Mouse (Mus musculus): ENCODE measurements at regions not wholly inside any gene's neighbourhood (a gene's known extent, or its start where the extent isn't known, plus 50 kb on each side); places are given as distances from the start of the nearest gene placed in this dataset.

GRCm38 (mm10) chr1:166807163-166807945, 125.7 kb upstream of the Fmo9 start:
- no peak for DNase-seq (ENCODE audit: low read depth, low spot score)

- DNase-seq (ENCODE audit: low read depth, low spot score) = no peak
These were observed 129.9 kb upstream of the Fmo9 start for GRCm38 (mm10) chr1:166811341-166812071.

GRCm38 (mm10) chr1:166812072-166812461, 130.4 kb upstream of the Fmo9 start:
- no peak for DNase-seq (ENCODE audit: low read depth, low spot score)

- DNase-seq (ENCODE audit: low read depth, low spot score) = no peak
These were observed 131.3 kb upstream of the Fmo9 start for GRCm38 (mm10) chr1:166812920-166813439.

GRCm38 (mm10) chr1:166817927-166818326, 136.3 kb upstream of the Fmo9 start:
- DNase-seq (ENCODE audit: low read depth, low spot score) = no peak

GRCm38 (mm10) chr1:166818682-166819081, 137.0 kb upstream of the Fmo9 start:
- DNase-seq (ENCODE audit: low read depth, low spot score) = no peak

- DNase-seq (ENCODE audit: low read depth, low spot score) = no peak
These were observed 137.8 kb upstream of the Fmo9 start for GRCm38 (mm10) chr1:166819420-166819819.

- DNase-seq (ENCODE audit: low read depth, low spot score) = no peak
These were observed 138.4 kb upstream of the Fmo9 start for GRCm38 (mm10) chr1:166820050-166820449.

GRCm38 (mm10) chr1:166821146-166821545, 139.5 kb upstream of the Fmo9 start:
- no peak for DNase-seq (ENCODE audit: low read depth, low spot score)

- no peak for DNase-seq (ENCODE audit: low read depth, low spot score)
These were observed 155.7 kb upstream of the Fmo9 start for GRCm38 (mm10) chr1:166837299-166837698.

- DNase-seq (ENCODE audit: low read depth, low spot score) = no peak
These were observed 158.2 kb upstream of the Fmo9 start for GRCm38 (mm10) chr1:166839833-166840232.

GRCm38 (mm10) chr1:166843397-166843877, 157.8 kb upstream of the Fam78b start:
- DNase-seq (ENCODE audit: low read depth, low spot score) = no peak

- DNase-seq (ENCODE audit: low read depth, low spot score) = no peak
These were observed 154.7 kb upstream of the Fam78b start for GRCm38 (mm10) chr1:166846566-166846965.

GRCm38 (mm10) chr1:166847233-166847632, 154.0 kb upstream of the Fam78b start:
- DNase-seq (ENCODE audit: low read depth, low spot score) = no peak

- no peak for DNase-seq (ENCODE audit: low read depth, low spot score)
These were observed 153.1 kb upstream of the Fam78b start for GRCm38 (mm10) chr1:166848015-166848535.

GRCm38 (mm10) chr1:166855988-166856387, 145.2 kb upstream of the Fam78b start:
- no peak for DNase-seq (ENCODE audit: low read depth, low spot score)

- no peak for DNase-seq (ENCODE audit: low read depth, low spot score)
These were observed 135.0 kb upstream of the Fam78b start for GRCm38 (mm10) chr1:166866256-166866655.

- DNase-seq (ENCODE audit: low read depth, low spot score) = no peak
These were observed 130.0 kb upstream of the Fam78b start for GRCm38 (mm10) chr1:166871258-166871657.

- no peak for DNase-seq (ENCODE audit: low read depth, low spot score)
These were observed 124.8 kb upstream of the Fam78b start for GRCm38 (mm10) chr1:166876452-166876851.

GRCm38 (mm10) chr1:166883215-166883614, 118.0 kb upstream of the Fam78b start:
- no peak for DNase-seq (ENCODE audit: low read depth, low spot score)

- no peak for DNase-seq (ENCODE audit: low read depth, low spot score)
These were observed 105.3 kb upstream of the Fam78b start for GRCm38 (mm10) chr1:166895945-166896344.

- DNase-seq (ENCODE audit: low read depth, low spot score) = no peak
These were observed 102.5 kb upstream of the Fam78b start for GRCm38 (mm10) chr1:166898741-166899140.

Measured in embryo, embryonic 11.5 days (tissue).